Mouse (Mus musculus) MEL-GATA-1-ER (cell line): ENCODE results near the gene Apobec3.

ENCODE experiments used
- DNase-seq: peaks from one replicate; pipeline ENCODE4 v3.0.0-alpha.2; 2012; ENCODE audit warnings: low read depth; ENCODE audit errors: extremely low read depth

Apobec3 gene

DNA sequence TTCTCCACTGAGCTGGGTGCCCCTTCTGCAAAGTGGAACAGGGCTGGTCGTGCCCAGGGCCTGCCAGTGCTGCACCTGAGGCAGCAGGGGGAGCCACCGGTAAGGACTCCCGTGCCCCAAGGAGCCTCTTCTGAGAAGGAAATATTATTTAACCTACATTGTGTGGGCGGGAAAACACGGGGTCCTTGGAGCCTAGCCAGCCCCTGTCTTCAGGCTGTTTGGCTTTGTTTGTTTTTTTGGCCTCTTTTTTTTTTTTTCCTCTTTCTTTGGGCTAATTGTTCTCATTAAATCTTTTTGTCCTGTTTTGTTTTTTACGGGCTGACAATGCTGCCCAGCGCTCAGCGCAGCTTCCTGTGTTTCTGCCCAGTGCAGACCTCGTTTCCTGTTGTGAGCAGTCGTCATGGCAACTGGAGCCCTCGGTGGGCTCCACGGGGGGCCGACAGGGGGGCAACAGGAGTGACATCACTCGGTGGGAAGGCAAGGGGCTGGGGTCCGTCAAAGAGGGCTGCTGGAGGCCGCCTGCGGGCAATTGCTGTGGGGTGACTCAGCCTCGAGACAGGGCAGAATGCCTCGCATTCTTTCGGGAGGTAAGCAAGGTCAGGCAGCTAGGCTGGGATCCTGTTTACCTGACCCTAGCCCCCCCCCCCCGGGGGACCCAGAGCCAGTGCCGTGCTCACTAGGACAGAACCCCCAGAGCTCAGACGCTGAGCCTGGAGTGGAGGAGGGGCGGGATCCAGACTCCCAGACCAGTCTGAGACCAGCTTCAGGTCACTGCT is 59.0 kb downstream of the Apobec3 start:
- no peak for DNase-seq

DNA sequence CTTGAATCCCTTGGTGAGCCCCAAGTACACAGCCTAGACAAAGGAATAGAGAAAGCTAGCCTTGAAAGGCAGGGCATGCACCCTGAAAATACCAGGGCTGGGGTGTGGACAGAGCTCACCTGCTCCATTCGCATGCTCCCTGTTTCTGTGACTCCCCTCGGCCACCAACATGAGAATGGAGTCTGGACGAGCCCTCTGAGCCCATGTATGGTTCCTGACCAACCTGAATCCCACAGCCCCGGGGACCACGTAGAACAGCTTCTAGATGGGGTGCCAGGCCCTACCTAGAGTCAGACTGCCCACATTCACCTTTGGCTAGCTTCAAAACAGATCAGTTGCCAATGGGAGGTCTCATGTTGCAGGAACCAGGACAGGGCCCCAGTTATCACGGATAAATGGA is 59.8 kb downstream of the Apobec3 start:
- no peak for DNase-seq

DNA sequence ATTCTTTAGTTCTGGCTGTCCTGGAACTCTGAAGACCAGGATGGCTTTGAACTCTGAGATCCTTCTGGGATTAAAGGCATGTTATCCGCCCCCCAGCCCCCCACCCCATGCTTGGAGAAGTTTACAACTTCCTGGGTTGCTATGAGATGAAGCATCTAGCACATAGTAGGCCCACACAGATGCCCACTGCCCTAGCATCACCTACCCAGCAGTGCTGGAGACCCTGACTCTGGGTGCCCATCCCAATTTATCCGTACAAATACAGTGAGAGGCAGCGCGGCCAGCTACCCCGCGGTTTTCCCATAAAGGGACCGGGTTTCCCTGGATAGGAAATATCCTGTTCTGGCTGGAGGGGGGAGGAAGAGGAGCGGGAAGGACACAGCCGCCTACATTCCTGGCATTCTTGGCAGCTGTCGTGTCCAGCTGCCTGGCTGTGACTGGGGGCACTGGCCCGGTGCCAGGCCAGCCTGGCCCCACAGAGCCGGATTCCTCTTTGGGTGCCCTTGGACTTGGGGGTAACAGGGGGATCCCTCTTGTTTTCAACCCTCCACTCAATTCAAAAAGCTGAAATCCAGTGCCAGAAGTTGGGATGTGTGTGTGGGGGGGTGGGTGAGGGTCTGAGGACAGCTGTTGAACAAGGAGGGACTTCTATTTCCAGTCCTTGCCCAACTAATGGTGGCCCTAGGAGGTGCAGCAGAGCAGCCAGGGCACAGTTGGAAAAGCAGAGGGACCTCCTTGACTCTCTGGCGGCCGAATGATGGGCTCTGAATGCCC is 60.5 kb downstream of the Apobec3 start:
- DNase-seq, result no peak

DNA sequence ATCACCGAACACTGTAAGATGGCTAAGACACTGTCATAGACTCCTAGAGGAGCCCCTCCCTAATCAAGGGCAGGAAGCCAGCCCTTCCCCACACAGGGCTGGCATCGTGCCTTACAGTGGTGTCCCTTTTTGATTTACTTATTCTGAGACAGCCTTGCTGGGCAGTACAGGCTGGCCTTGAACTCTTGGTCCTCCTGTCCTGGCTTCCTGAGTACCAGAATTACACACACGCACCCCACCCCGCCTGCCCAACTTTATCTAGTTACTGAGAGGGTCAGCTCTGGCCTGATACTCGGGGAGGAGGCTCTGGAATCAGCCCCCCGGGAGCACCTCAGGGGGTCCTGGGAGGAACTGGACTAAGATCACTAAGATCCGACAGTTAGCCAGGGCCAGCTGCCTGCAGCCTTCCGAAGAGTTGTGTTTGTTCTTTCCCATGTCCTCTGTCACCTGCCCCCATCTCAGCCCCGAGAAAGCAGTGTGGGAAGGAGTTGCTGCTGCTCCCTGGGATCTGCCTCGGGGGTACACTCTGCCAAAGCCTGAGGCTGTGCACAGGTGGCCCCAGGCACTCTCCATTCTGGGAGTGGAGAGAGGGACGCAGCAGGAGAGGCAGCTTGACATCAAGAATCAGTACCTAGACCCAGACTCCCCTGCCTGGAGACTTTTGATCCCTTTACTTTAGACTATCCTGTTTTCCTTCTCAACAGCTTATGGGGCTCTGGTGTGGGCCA is 61.2 kb downstream of the Apobec3 start:
- DNase-seq, result no peak

DNA sequence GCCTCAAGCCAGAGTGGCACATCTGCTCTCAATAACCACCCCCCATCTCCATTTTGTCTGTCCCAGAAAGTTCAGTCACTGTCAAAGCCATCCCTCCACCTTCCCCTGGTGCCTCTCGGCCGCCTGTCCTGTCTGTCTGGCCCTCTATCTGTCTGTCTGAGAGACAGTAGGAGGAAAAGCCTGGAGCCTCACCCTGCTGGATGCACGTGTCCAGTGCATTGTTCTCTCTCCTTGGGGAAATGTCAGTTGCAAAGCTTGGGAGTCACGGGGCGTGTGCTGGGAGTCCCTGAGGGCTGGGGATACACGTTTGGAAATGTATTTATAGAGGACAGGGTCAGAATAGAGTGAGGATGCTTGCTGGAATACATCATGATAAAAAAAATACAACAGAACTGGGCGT is 62.0 kb downstream of the Apobec3 start:
- no peak for DNase-seq

DNA sequence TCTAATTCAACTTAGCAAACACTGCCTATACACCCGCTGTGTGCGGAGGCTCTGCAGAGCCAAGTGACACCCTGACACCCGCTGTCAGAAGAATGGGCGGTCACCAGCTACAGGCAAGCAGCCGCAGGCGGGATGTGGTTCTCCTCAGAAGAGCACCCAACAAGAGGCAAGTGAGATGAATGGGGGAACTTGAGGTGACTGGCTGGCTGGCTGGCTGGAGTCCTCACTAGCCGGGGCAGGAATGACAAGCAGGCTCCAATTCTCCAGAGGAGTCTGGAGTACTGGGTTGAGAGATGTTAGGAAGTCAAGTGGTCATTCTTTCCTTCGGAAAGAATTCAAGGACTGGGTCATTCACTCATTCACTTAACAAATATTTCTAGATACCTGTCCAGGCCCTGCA is 65.1 kb downstream of the Apobec3 start:
- DNase-seq, result no peak

DNA sequence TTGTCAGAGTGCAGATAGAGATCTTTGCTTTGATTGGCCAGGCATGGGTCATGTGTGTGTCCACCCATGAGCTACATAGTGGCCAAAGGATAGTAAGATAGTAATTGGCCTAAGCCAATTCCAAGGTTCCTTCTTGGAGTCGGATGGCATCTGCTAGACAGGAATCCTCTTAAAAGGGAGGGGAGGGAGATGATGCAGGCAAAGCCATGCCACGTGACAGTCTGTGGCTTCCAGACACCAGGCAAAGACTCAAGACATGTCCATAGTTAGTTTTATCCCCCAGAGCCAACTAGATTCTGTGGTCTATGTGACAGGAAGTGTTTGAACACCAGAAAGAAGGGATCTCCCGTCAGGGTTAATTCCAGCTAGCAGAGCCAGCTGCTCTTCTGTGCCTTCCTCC is 67.0 kb downstream of the Apobec3 start:
- no peak for DNase-seq

DNA sequence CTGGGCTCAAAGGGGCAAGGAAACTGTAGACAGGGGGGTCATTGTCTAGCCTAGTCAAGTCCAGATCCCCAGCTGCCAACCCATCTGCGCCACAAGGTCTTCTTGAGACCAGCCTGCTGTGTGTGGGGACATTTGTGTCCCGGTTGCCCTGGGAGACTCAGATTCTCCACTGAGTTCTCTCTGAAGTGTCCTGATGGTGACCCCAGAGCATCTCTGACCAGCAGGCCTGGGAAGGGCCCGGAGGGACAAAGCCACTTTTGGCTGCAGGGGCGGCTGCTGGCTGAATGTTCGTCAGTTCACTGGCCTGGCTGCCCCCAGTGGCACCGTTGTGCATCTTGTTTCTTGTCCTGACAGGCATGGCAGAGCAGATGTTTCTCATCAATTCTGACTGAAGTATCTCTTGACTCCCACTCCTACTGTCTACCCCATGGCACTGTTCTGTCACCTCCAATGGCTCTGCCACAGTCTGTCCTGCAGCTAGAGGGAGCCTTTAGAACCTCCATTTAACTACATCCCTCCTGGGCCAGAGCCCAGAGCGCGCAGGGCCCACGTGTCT is 70.0 kb downstream of the Apobec3 start:
- DNase-seq, result no peak

DNA sequence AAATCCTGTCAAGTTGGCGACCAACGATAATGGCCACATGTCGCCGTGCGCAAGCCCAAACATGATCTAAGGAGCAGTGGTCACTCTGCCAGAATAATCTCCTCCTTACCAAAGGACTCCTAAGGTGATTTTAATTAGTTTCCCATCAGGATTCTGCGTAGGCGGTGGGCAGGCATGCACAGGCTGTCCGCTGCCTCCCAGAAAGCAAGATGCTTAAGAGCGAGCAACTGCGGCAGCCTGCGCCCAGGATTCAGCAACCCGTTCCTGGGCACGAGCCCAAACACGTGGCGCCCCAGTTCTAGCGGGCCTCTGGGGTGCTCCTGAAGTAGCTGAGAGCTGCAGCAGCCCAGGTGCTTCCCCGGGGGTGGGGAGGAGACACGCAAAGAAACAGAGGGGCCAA is 71.2 kb downstream of the Apobec3 start:
- no peak for DNase-seq

DNA sequence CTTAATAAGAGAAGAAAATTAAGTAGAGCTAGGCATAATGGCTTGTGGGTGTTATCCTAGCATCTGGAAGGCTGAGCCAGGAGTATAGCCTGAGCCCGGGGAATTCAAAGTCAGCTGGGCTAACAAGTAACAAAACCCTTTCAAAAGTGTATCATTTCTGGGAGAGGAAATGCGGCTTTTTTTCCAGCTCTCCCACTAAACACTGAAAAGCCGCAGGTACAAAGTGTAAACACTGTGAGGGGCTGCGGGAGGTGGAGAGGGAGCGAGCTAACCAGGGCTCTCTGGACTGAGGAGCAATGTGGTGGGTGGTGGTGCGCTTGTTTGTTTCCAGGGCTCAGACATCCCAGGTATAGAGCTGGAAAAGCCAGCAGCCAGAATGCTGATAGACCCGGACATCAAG is 72.9 kb downstream of the Apobec3 start:
- DNase-seq, result no peak
